Mouse (Mus musculus) adrenal gland, adult (tissue): Measurements from ENCODE around the gene Tbc1d7.

Experiments used
- DNase-seq, 2 experiments: peaks; one replicate each; pipeline ENCODE4 v3.0.0; 2022 to 2023; ENCODE audit warnings: low spot score in 1 of 2; ENCODE audit not compliant: inconsistent age in 2 of 2

Gene Tbc1d7

GRCm38 (mm10) chr13:43171020-43171710, at the start of gene Tbc1d7:
Gene Tbc1d7 (minus strand): TSS chr13:43171501.
- DNase-seq: peak; percentile 98 to 99

- no peak for DNase-seq
These were observed 49.3 kb upstream of the Tbc1d7 start for GRCm38 (mm10) chr13:43220635-43221034.

- DNase-seq: peak; percentile 21 to 64
These were observed 47.5 kb upstream of the Tbc1d7 start for GRCm38 (mm10) chr13:43218764-43219163.

GRCm38 (mm10) chr13:43218284-43218683, 47.0 kb upstream of the Tbc1d7 start:
- no peak for DNase-seq

- DNase-seq: no peak
These were observed 46.4 kb upstream of the Tbc1d7 start for GRCm38 (mm10) chr13:43217686-43218085.

GRCm38 (mm10) chr13:43217059-43217458, 45.8 kb upstream of the Tbc1d7 start:
- DNase-seq: peak in 1 of 2 experiments; percentile 52

- peak in 1 of 2 experiments; percentile 67 for DNase-seq
These were observed 44.8 kb upstream of the Tbc1d7 start for GRCm38 (mm10) chr13:43215994-43216706.

GRCm38 (mm10) chr13:43215144-43215993, 44.1 kb upstream of the Tbc1d7 start:
- DNase-seq: peak in 1 of 2 experiments; percentile 45

- DNase-seq: peak; percentile 82 to 94
These were observed 41.0 kb upstream of the Tbc1d7 start for GRCm38 (mm10) chr13:43212338-43212737.

- DNase-seq: no peak
These were observed 39.7 kb upstream of the Tbc1d7 start for GRCm38 (mm10) chr13:43210956-43211355.

- DNase-seq: no peak
These were observed 38.3 kb upstream of the Tbc1d7 start for GRCm38 (mm10) chr13:43209560-43209959.

- peak in 1 of 2 experiments; percentile 57 for DNase-seq
These were observed 37.7 kb upstream of the Tbc1d7 start for GRCm38 (mm10) chr13:43208914-43209439.

- DNase-seq: peak in 1 of 2 experiments; percentile 71
These were observed 34.9 kb upstream of the Tbc1d7 start for GRCm38 (mm10) chr13:43206118-43206683.

- DNase-seq: peak; percentile 56 to 88
These were observed 32.3 kb upstream of the Tbc1d7 start for GRCm38 (mm10) chr13:43203641-43204040.

GRCm38 (mm10) chr13:43203234-43203633, 31.9 kb upstream of the Tbc1d7 start:
- DNase-seq: peak in 1 of 2 experiments; percentile 38

- DNase-seq: peak; percentile 32 to 72
These were observed 31.1 kb upstream of the Tbc1d7 start for GRCm38 (mm10) chr13:43202351-43202750.

- DNase-seq: peak; percentile 57 to 80
These were observed 29.7 kb upstream of the Tbc1d7 start for GRCm38 (mm10) chr13:43201033-43201432.

GRCm38 (mm10) chr13:43200473-43200872, 29.2 kb upstream of the Tbc1d7 start:
- DNase-seq: peak; percentile 29 to 59

- peak; percentile 65 to 87 for DNase-seq
These were observed 28.4 kb upstream of the Tbc1d7 start for GRCm38 (mm10) chr13:43199749-43200148.

GRCm38 (mm10) chr13:43199282-43199681, 28.0 kb upstream of the Tbc1d7 start:
- peak; percentile 21 to 55 for DNase-seq

GRCm38 (mm10) chr13:43197187-43197586, 25.9 kb upstream of the Tbc1d7 start:
- DNase-seq: peak; percentile 12 to 45
